Mouse (Mus musculus) midbrain, embryonic 12.5 days (tissue): ENCODE data around the gene Nmb. TPM values are rescaled to one million over a fixed set of nuclear protein-coding genes. Genes with fewer than 3 reads are reported as not detected.

ENCODE experiments used
- polyA plus RNA-seq: library from polyadenylated mRNA; unstranded; fragments of >200 nt; fragmentation: Nextera tagmentation; extraction: Ambion mirVana; gene quantifications from 2 replicates; pipeline ENCODE4 v1.2.1, GENCODE M21; 2016

Nmb gene
- polyA plus RNA-seq, 1 experiment from 2014 or later, result 5.7 TPM

Other genes with a start within 250 kb of the Nmb start
- gene Crtc3, start 216.2 kb downstream of the Nmb start, polyA plus RNA-seq, result 12.6 and 13.7 TPM in 2 replicates
- gene Iqgap1, start 79.1 kb downstream of the Nmb start, polyA plus RNA-seq, result 30.5 and 33.7 TPM in 2 replicates
- gene Zscan2, start 44.2 kb downstream of the Nmb start, polyA plus RNA-seq, result 4.1 and 5.2 TPM in 2 replicates
- gene Wdr73, start 3.8 kb downstream of the Nmb start, polyA plus RNA-seq, result 43.3 and 44.7 TPM in 2 replicates
- gene Sec11a, start 42.7 kb upstream of the Nmb start, polyA plus RNA-seq, result 164 and 172 TPM in 2 replicates
- 12.4 and 13.8 TPM in 2 replicates for gene Zfp592, start 88.6 kb upstream of the Nmb start, polyA plus RNA-seq
- gene Alpk3, start 152.5 kb upstream of the Nmb start, polyA plus RNA-seq, result 0.05 TPM in 2 replicates
- gene Slc28a1, start 209.7 kb upstream of the Nmb start, polyA plus RNA-seq, result not detected in 2 replicates